Comparison of ENCODE assay signal across 8 mouse cellular contexts in the genomic region with DNA sequence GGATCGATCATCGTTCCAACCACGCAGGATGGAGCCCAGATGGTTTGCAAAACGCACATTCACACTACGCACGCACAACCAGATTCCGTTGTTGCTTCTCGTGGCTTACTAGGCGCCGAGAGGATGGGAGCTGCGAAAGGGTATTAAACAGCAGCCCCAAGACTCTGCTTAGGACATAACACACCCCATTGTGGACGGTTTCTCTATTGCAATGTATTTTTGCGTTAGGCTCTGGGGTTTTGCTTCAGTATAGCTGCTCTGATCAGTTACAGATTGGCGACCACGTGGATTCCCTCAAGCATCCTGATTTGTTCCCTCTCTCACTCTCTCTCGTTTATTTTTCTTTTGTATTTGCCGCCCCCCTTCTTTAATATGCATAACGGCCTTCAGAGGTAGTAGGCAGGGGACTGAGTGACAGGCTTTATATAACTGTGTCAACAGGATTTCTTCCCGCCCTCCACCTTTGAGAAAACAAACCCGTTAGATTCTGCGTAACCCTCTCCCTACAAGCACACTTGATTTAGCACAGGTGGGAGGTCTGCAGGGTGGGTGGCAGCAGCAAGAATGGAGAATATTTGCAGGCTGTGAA. TPM values are rescaled to one million over a fixed set of nuclear protein-coding genes. Genes with fewer than 3 reads are reported as not detected.
DNase-seq lines count a peak whose midpoint lies in the region; ATAC-seq lines count a peak whose summit lies in the region.

No protein-coding gene starts in this region.

- no peaks in the 10 kb centered on the region for H3K27me3 ChIP-seq in megakaryocyte, embryonic 14.5 days (replicated peaks)
- no peaks in the 10 kb centered on the region for H3K27me3 ChIP-seq in midbrain, embryonic 14.5 days (ENCODE audit: control insufficient read depth, insufficient read depth, low read length)

- H3K4me3 ChIP-seq in megakaryocyte, embryonic 14.5 days (replicated peaks), result peak overlapping the region; percentile 96
- H3K4me3 ChIP-seq in midbrain, embryonic 14.5 days (replicated peaks; ENCODE audit: low read depth, low read length), result peak overlapping the region; percentile 99

- peak overlapping the region; percentile 94 for H3K9ac ChIP-seq in midbrain, embryonic 14.5 days (replicated peaks; ENCODE audit: low read length)

- peak overlapping the region; percentile 99 for H3K27ac ChIP-seq in midbrain, embryonic 14.5 days (replicated peaks; ENCODE audit: low read depth, low read length)

- peaks cover 4% of the 10 kb centered on the region for H3K36me3 ChIP-seq in megakaryocyte, embryonic 14.5 days (replicated peaks; ENCODE audit: low read length)
- no peaks in the 10 kb centered on the region for H3K36me3 ChIP-seq in midbrain, embryonic 14.5 days (ENCODE audit: control insufficient read depth, insufficient read depth, low read length)

- under 1% methylated on average over 21 of the region's 21 CpGs for WGBS in midbrain, embryonic 14.5 days

- H3K4me1 ChIP-seq in megakaryocyte, embryonic 14.5 days, result peaks cover 46% of the 10 kb centered on the region
- H3K4me1 ChIP-seq in midbrain, embryonic 14.5 days (ENCODE audit: control insufficient read depth, insufficient read depth, low read length), result peaks cover 15% of the 10 kb centered on the region

- DNase-seq in cerebellum, adult 11-12 months, result peak; percentile 56
- DNase-seq in layer of hippocampus, postnatal 36 days, result peak; percentile 67 to 72
- peak; percentile 78 for DNase-seq in midbrain, embryonic 14.5 days
- DNase-seq in adrenal gland, adult 2 months, result no peak
- no peak for DNase-seq in testis, postnatal 14 days (ENCODE audit: low spot score)

- ATAC-seq in megakaryocyte, adult 5-6 weeks (ENCODE audit: poor library complexity, severe bottlenecking), result no peak
- ATAC-seq in frontal cortex, adult (ENCODE audit: low TSS enrichment), result peak; percentile 29; the same call in 1 of the 2 replicates
- peak; percentile 2; the same call in 1 of the 2 replicates for ATAC-seq in midbrain, embryonic 14.5 days (ENCODE audit: low FRiP score, low TSS enrichment)

- H3K9me3 ChIP-seq in megakaryocyte, embryonic 14.5 days, result no peaks in the 10 kb centered on the region
- H3K9me3 ChIP-seq in midbrain, embryonic 14.5 days (ENCODE audit: control insufficient read depth, low read length), result no peaks in the 10 kb centered on the region

- H3K4me2 ChIP-seq in midbrain, embryonic 14.5 days (ENCODE audit: low read length), result peak overlapping the region; percentile 90

RNA-seq across cellular contexts. Expression of gene Kmt2a, which starts 2.0 kb away (rescaled TPM):
- 3.1 and 5.9 TPM in 2 replicates for polyA plus RNA-seq in megakaryocyte, embryonic 14.5 days (2012; ENCODE audit: insufficient read depth, low replicate concordance)
- total RNA-seq in megakaryocyte, adult 5-6 weeks (2015), result 32.8 and 44.7 TPM in 2 replicates
- total RNA-seq in megakaryocyte, adult 5-6 weeks (2017), result 5.5 and 15.9 TPM in 2 replicates
- total RNA-seq in layer of hippocampus, postnatal 36 days (2021), result 10 to 100 TPM; 61.3 to 78.3 TPM
- 21.0 and 22.2 TPM in 2 replicates for polyA plus RNA-seq in midbrain, embryonic 14.5 days (2014; fragmentation: Nextera tagmentation; extraction: Ambion mirVana)
- total RNA-seq in adrenal gland, adult 2 months (2021), result 10 to 100 TPM; 20.0 to 38.4 TPM
- polyA plus RNA-seq in adrenal gland, adult 2 months (2012; rRNA removed), result 12.9 and 19.4 TPM in 2 replicates

RNA-seq across cellular contexts. Expression of gene Atp5l, which starts 37.5 kb away (rescaled TPM):
- polyA plus RNA-seq in megakaryocyte, embryonic 14.5 days (2012; ENCODE audit: insufficient read depth, low replicate concordance), result 26.7 and 39.7 TPM in 2 replicates
- 490 and 523 TPM in 2 replicates for total RNA-seq in megakaryocyte, adult 5-6 weeks (2015)
- 117 and 122 TPM in 2 replicates for total RNA-seq in megakaryocyte, adult 5-6 weeks (2017)
- 100 to 1,000 TPM; 339 to 375 TPM for total RNA-seq in layer of hippocampus, postnatal 36 days (2021)
- polyA plus RNA-seq in midbrain, embryonic 14.5 days (2014; fragmentation: Nextera tagmentation; extraction: Ambion mirVana), result 698 and 917 TPM in 2 replicates
- 100 to 1,000 TPM; 557 to 696 TPM for total RNA-seq in adrenal gland, adult 2 months (2021)
- 184 and 248 TPM in 2 replicates for polyA plus RNA-seq in adrenal gland, adult 2 months (2012; rRNA removed)

Comparison
In these comparisons a context has a peak if more than half of its experiments do, and no peak if none do; other contexts are left out.
1. DNase-seq: peak in cerebellum, adult 11-12 months (single experiment), layer of hippocampus, postnatal 36 days (2 of 2) and midbrain, embryonic 14.5 days (single experiment); none in adrenal gland, adult 2 months (single experiment) and testis, postnatal 14 days (single experiment).